Mouse (Mus musculus) heart, embryonic 13.5 days (tissue): ENCODE data around the gene Gm27021. TPM values are rescaled to one million over a fixed set of nuclear protein-coding genes. Genes with fewer than 3 reads are reported as not detected.
A peak's percentile ranks its signal among the peaks of the same experiment; 100 is the strongest.

Source experiments
- ATAC-seq: fragments of 200-750 bp; cut with Nextera tagmentation; 2 replicates; pipeline ENCODE4 v1.8.0; 2017; ENCODE audit warnings: moderate TSS enrichment; ENCODE audit not compliant: insufficient number of reproducible peaks, low FRiP score, low TSS enrichment; ENCODE audit errors: extremely low read depth
- H3K27ac ChIP-seq: fragments of 300-500 bp; sonication (generic); replicated peaks from 2 replicates; pipeline ENCODE4 v1.5.1; 2015; ENCODE audit warnings: moderate library complexity, mild to moderate bottlenecking, inconsistent platforms
- H3K27me3 ChIP-seq: fragments of 300-500 bp; sonication (generic); replicated peaks from 2 replicates; pipeline ENCODE4 v1.6.1; 2015; ENCODE audit warnings: mild to moderate bottlenecking, inconsistent platforms
- H3K36me3 ChIP-seq: fragments of 300-500 bp; sonication (generic); 2 replicates; pipeline ENCODE4 v1.6.1; 2015; ENCODE audit warnings: mild to moderate bottlenecking, inconsistent platforms
- H3K4me1 ChIP-seq: fragments of 300-500 bp; sonication (generic); 2 replicates; pipeline ENCODE4 v1.6.1; 2015; ENCODE audit warnings: inconsistent platforms
- H3K4me2 ChIP-seq: fragments of 300-500 bp; sonication (generic); 2 replicates; pipeline ENCODE4 v1.6.1; 2015; ENCODE audit warnings: inconsistent platforms, mild to moderate bottlenecking, moderate library complexity
- H3K4me3 ChIP-seq: fragments of 300-500 bp; sonication (generic); 2 replicates; pipeline ENCODE4 v1.5.1; 2015; ENCODE audit warnings: moderate library complexity, mild to moderate bottlenecking, inconsistent platforms
- H3K9ac ChIP-seq: fragments of 300-500 bp; sonication (generic); 2 replicates; pipeline ENCODE4 v1.6.1; 2015; ENCODE audit warnings: inconsistent platforms, mild to moderate bottlenecking, moderate library complexity
- H3K9me3 ChIP-seq: fragments of 300-500 bp; sonication (generic); 2 replicates; pipeline ENCODE4 v1.6.1; 2016; ENCODE audit warnings: inconsistent platforms
- WGBS: fragments of 180-500 bp; shearing (Covaris S2); methylation state at CpG from one replicate; pipeline ENCODE4 v1.1.7; 2015; ENCODE audit warnings: mixed read lengths; 5-methylcytosine and 5-hydroxymethylcytosine counted together
- polyA plus RNA-seq: library from polyadenylated mRNA; unstranded; fragments of >200 nt; fragmentation: Nextera tagmentation; extraction: Ambion mirVana; gene quantifications from 2 replicates; pipeline ENCODE4 v1.2.1, GENCODE M21; 2015

The Gm27021 gene
- polyA plus RNA-seq, 1 experiment from 2014 or later, result 2.0 TPM

- no peak for ATAC-seq
- Histone ChIP-seq H3K36me3 (no peaks in the 10 kb centered on the region), H3K9me3 (no peaks in the 10 kb centered on the region), H3K27me3 (no peaks in the 10 kb centered on the region), H3K9ac (peak overlapping the region; percentile 47), H3K4me2 (no peak overlapping the region), H3K27ac (no peak overlapping the region), H3K4me1 (peaks cover 44% of the 10 kb centered on the region), H3K4me3 (no peak overlapping the region)
- WGBS, result 73% methylated on average over 11 of the region's 11 CpGs
Measured at GRCm38 (mm10) chr8:120619235-120620180, 48.4 kb downstream of the Gm27021 start.

DNA sequence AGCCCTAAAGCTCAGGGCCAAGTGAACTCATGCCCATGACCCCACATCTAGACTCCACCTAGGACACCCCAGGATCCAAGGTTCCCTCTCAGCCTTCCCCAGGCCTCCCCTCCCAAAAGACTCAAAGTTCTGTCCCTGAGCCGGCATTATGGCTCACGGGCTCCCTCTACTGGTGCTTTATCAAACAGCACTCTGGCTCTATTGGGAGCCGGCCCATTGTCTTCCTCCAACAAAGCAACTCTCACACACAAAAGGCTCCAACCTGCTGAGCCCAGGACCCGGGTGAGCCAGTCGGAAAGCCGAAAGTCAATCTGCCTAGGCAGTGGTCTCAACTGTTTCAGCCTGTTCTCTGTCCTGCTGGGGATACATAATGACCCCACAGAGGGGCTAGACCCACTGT lies 49.8 kb downstream of the Gm27021 start:
- H3K27ac ChIP-seq, result no peak overlapping the region
- H3K4me2 ChIP-seq, result no peak overlapping the region
- no peak for ATAC-seq
- H3K4me3 ChIP-seq, result no peak overlapping the region
- H3K4me1 ChIP-seq, result peaks cover 35% of the 10 kb centered on the region
- under 1% methylated on average over 6 of the region's 6 CpGs for WGBS
- peak overlapping the region; percentile 21; the same call in 1 of the 2 replicates for H3K9ac ChIP-seq
- H3K27me3 ChIP-seq, result 0 out of 2 replicates have a peak, but pooled peaks cover 3% of the 10 kb centered on the region
- no peaks in the 10 kb centered on the region for H3K9me3 ChIP-seq
- H3K36me3 ChIP-seq, result no peaks in the 10 kb centered on the region

DNA sequence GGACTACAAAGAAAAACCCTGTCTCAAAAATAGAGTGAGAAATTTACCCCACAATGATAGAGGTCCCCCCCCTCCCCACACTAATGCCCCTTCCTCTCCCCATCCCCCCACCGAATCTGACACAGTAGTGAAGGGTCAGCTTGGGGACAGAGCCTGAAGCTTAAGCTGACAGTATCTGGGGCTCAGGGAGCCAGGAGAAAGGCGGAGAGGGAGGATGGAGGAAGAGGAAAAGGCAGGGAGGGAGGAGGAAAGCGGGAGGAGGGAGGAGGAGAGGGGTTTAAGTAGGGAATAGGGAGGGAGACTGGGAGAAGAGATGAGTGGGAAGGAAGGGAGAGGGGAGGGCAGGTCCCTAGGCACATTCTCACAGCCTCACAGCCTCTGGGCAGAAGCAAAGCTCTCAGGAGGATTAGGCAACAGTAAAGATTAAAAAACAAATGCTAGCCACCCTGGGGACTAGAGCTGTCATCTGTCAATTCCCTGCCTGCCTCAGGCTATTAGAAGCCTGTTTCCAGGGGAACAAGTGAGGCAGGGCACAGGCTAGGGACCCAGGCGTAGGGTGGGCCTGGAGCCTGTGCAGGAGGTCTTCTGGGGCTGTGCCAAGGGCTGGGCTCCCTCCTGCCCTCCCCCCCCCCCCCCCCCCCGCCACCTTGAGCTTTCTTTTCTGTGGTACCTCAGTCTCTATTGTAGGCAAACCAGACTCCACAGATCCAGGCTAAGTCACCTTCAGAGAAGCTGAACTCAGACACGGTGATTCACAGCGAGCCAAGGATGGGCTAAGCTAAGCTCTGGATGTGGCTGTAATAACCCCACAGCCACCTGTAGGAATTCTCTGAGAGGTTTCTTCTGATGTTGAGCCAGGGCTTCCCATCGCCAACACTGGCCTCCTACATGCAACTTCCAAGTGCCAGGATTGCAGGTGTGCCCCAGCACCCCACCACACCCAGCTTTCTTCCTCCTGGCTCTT lies 50.9 kb downstream of the Gm27021 start:
- H3K4me2 ChIP-seq, result no peak overlapping the region
- peaks cover 31% of the 10 kb centered on the region for H3K4me1 ChIP-seq
- no peak overlapping the region; the same call in 1 of the 2 replicates for H3K27ac ChIP-seq
- 40% methylated on average over 7 of the region's 8 CpGs for WGBS
- H3K9me3 ChIP-seq, result no peaks in the 10 kb centered on the region
- no peak for ATAC-seq
- H3K27me3 ChIP-seq, result 0 out of 2 replicates have a peak, but pooled peaks cover 3% of the 10 kb centered on the region
- H3K36me3 ChIP-seq, result no peaks in the 10 kb centered on the region
- H3K9ac ChIP-seq, result peak overlapping the region; percentile 50
- H3K4me3 ChIP-seq, result no peak overlapping the region

- H3K27ac ChIP-seq, result no peak overlapping the region
- H3K9me3 ChIP-seq, result no peaks in the 10 kb centered on the region
- H3K36me3 ChIP-seq, result no peaks in the 10 kb centered on the region
- H3K4me3 ChIP-seq, result no peak overlapping the region
- peaks cover 7% of the 10 kb centered on the region; the same call in 1 of the 2 replicates for H3K27me3 ChIP-seq
- WGBS, result 78% methylated on average over 3 of the region's 3 CpGs
- peaks cover 14% of the 10 kb centered on the region for H3K4me1 ChIP-seq
- H3K9ac ChIP-seq, result no peak overlapping the region
- no peak overlapping the region for H3K4me2 ChIP-seq
- no peak for ATAC-seq
Measured at GRCm38 (mm10) chr8:120614491-120614890, 53.4 kb downstream of the Gm27021 start.

DNA sequence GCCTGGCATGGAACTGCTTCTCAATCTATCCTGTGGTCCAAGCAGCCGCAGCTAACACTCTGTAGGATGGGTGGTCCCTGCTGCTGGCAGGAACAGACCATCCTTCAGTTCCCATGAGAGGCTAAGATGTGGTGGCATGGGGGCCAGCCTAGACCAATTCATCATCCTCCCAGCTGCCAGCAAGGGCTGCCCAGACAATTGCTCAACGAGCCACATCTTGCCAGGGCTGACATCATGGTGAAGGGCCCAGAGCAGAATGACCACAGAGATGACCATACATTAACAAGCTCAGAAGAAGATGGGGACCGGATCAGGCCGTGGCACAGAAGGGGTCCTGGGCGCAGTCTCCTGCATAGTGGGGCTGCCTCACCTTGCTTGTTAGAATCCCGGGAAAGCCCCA lies 57.1 kb downstream of the Gm27021 start:
- Histone ChIP-seq H3K4me1 (peaks cover 3% of the 10 kb centered on the region), H3K4me3 (no peak overlapping the region), H3K27me3 (peaks cover 8% of the 10 kb centered on the region; the same call in 1 of the 2 replicates), H3K9ac (no peak overlapping the region), H3K36me3 (no peaks in the 10 kb centered on the region), H3K27ac (no peak overlapping the region), H3K9me3 (no peaks in the 10 kb centered on the region), H3K4me2 (no peak overlapping the region)
- 79% methylated on average over 6 of the region's 6 CpGs for WGBS
- ATAC-seq, result no peak

GRCm38 (mm10) chr8:120607885-120608284 lies 60.0 kb downstream of the Gm27021 start:
- peak overlapping the region; percentile 34 for H3K4me2 ChIP-seq
- WGBS, result 14% methylated on average over 7 of the region's 7 CpGs
- no peaks in the 10 kb centered on the region for H3K9me3 ChIP-seq
- peaks cover 5% of the 10 kb centered on the region; the same call in 1 of the 2 replicates for H3K27me3 ChIP-seq
- no peak overlapping the region for H3K27ac ChIP-seq
- H3K4me3 ChIP-seq, result no peak overlapping the region
- H3K4me1 ChIP-seq, result peaks cover 3% of the 10 kb centered on the region; the same call in 1 of the 2 replicates
- H3K9ac ChIP-seq, result no peak overlapping the region
- no peaks in the 10 kb centered on the region for H3K36me3 ChIP-seq
- no peak for ATAC-seq

DNA sequence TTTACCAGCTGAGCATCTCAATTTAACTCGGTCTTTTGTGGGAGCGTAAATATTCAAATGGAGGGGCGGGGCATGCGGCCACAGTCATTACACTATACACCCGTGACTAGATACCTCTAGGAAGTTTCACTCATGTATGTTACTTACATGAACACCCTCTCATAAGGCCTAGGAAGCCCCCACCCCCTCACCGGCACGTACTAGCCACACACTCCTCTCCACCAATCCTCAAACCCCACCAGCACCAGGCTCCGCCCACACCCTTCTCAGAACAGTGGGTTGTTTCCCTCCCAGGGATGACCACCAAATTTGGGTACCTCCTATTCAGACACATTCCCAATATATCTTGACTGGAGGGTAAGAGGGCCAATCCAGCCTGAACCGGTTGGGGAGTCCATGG lies 60.4 kb downstream of the Gm27021 start:
- Histone ChIP-seq H3K4me1 (peaks cover 3% of the 10 kb centered on the region; the same call in 1 of the 2 replicates), H3K4me2 (peak overlapping the region; percentile 34; the same call in 1 of the 2 replicates), H3K9ac (no peak overlapping the region), H3K4me3 (no peak overlapping the region), H3K27me3 (peaks cover 5% of the 10 kb centered on the region; the same call in 1 of the 2 replicates), H3K36me3 (no peaks in the 10 kb centered on the region), H3K27ac (no peak overlapping the region), H3K9me3 (no peaks in the 10 kb centered on the region)
- no peak for ATAC-seq
- 71% methylated on average over 9 of the region's 9 CpGs for WGBS

DNA sequence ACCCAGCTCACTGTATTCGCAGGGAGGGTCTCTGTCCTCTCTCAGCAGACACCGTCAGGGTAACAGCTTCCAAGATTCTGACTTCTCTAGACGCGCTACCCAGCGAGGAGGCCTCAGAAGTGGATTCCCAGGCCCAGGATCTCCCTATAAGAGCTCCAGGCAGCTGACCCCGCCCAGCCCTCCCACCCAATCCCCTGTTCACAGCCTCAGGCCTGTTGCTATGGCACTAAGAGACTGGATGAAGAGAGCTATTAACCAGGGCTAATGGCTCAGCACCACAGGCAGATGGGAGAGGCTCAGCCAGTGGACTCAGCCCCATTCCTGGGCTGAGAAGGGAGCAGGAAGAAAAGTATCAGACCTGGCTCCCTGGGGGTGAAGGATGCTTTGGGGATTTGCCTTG lies 65.2 kb downstream of the Gm27021 start:
- no peak overlapping the region for H3K9ac ChIP-seq
- H3K4me2 ChIP-seq, result no peak overlapping the region
- no peaks in the 10 kb centered on the region for H3K9me3 ChIP-seq
- WGBS, result 37% methylated on average over 6 of the region's 6 CpGs
- H3K4me1 ChIP-seq, result peaks cover 10% of the 10 kb centered on the region
- no peaks in the 10 kb centered on the region for H3K36me3 ChIP-seq
- H3K4me3 ChIP-seq, result no peak overlapping the region
- peaks cover 12% of the 10 kb centered on the region; the same call in 1 of the 2 replicates for H3K27me3 ChIP-seq
- ATAC-seq, result no peak
- H3K27ac ChIP-seq, result no peak overlapping the region

GRCm38 (mm10) chr8:120599504-120599903 lies 68.4 kb downstream of the Gm27021 start:
- H3K27ac ChIP-seq, result no peak overlapping the region
- H3K4me3 ChIP-seq, result no peak overlapping the region
- H3K4me1 ChIP-seq, result peaks cover 8% of the 10 kb centered on the region
- WGBS, result 47% methylated on average over 7 of the region's 7 CpGs
- peaks cover 12% of the 10 kb centered on the region; the same call in 1 of the 2 replicates for H3K27me3 ChIP-seq
- no peak for ATAC-seq
- H3K9me3 ChIP-seq, result no peaks in the 10 kb centered on the region
- no peaks in the 10 kb centered on the region for H3K36me3 ChIP-seq
- H3K4me2 ChIP-seq, result no peak overlapping the region
- H3K9ac ChIP-seq, result no peak overlapping the region

DNA sequence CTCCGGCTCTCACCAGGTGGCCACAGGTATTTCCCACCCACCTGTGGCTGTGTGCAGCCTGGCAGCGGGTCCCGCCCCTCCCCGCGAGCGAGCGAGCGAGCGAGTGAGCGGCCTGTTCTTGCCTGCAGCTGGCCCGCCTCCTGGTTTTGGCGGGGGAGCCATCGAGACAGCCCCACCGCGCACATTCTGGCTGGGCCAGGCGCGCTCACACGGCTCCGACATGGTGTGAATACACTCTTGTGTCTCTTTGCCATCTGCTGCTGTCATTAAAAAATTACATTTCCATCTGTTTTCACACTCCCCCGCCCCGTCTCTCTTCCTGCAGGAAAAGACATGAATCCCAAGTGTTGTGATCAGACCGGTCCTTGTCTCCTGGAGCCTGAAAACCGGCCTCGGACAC lies 69.3 kb downstream of the Gm27021 start:
- H3K9ac ChIP-seq, result peak overlapping the region; percentile 69
- no peak for ATAC-seq
- no peaks in the 10 kb centered on the region for H3K36me3 ChIP-seq
- H3K9me3 ChIP-seq, result no peaks in the 10 kb centered on the region
- H3K4me3 ChIP-seq, result peak overlapping the region; percentile 8; the same call in 1 of the 2 replicates
- H3K4me1 ChIP-seq, result peaks cover 8% of the 10 kb centered on the region
- peak overlapping the region; percentile 54 for H3K4me2 ChIP-seq
- H3K27me3 ChIP-seq, result peaks cover 12% of the 10 kb centered on the region; the same call in 1 of the 2 replicates
- WGBS, result 28% methylated on average over 24 of the region's 24 CpGs
- no peak overlapping the region for H3K27ac ChIP-seq

GRCm38 (mm10) chr8:120595963-120596362 lies 71.9 kb downstream of the Gm27021 start:
- ATAC-seq, result no peak
- Histone ChIP-seq H3K4me3 (no peak overlapping the region), H3K4me1 (peaks cover 28% of the 10 kb centered on the region), H3K4me2 (no peak overlapping the region), H3K27me3 (peaks cover 12% of the 10 kb centered on the region; the same call in 1 of the 2 replicates), H3K27ac (no peak overlapping the region), H3K9me3 (no peaks in the 10 kb centered on the region), H3K9ac (no peak overlapping the region), H3K36me3 (no peaks in the 10 kb centered on the region)
- WGBS, result 9% methylated on average over 5 of the region's 5 CpGs
